Mouse (Mus musculus) liver, embryonic 11.5 days (tissue): ENCODE measurements around the gene Tsr1. TPM values are rescaled to one million over a fixed set of nuclear protein-coding genes. Genes with fewer than 3 reads are reported as not detected.
A peak's percentile ranks its signal among the peaks of the same experiment; 100 is the strongest.

ENCODE experiments used
- ATAC-seq: fragments of 200-750 bp; cut with Nextera tagmentation; replicated peaks from 2 replicates; pipeline ENCODE4 v1.8.0; 2017; ENCODE audit warnings: moderate number of reproducible peaks, mild to moderate bottlenecking, moderate TSS enrichment, moderate library complexity; ENCODE audit not compliant: low FRiP score
- DNase-seq: peaks from one replicate; pipeline ENCODE4 v3.0.0-alpha.2; 2017; ENCODE audit warnings: low spot score
- H3K27ac ChIP-seq: fragments of 300-500 bp; sonication (generic); 2 replicates; pipeline ENCODE4 v1.5.1; 2014; ENCODE audit warnings: mild to moderate bottlenecking, low read depth, low read length, control low read depth
- H3K27me3 ChIP-seq: fragments of 300-500 bp; sonication (generic); replicated peaks from 2 replicates; pipeline ENCODE4 v1.6.1; 2014; ENCODE audit warnings: low read length, mixed read lengths; ENCODE audit not compliant: control insufficient read depth, insufficient read depth
- H3K36me3 ChIP-seq: fragments of 300-500 bp; sonication (generic); 2 replicates; pipeline ENCODE4 v1.6.1; 2014; ENCODE audit warnings: mild to moderate bottlenecking, low read length, moderate library complexity, mixed read lengths; ENCODE audit not compliant: control insufficient read depth, insufficient read depth
- H3K4me1 ChIP-seq: fragments of 300-500 bp; sonication (generic); replicated peaks from 2 replicates; pipeline ENCODE4 v1.6.1; 2014; ENCODE audit warnings: low read length, mixed read lengths; ENCODE audit not compliant: control insufficient read depth, insufficient read depth
- H3K4me2 ChIP-seq: fragments of 300-500 bp; sonication (generic); 2 replicates; pipeline ENCODE4 v1.6.1; 2014; ENCODE audit warnings: mild to moderate bottlenecking, control low read depth, moderate library complexity
- H3K4me3 ChIP-seq: fragments of 300-500 bp; sonication (generic); 2 replicates; pipeline ENCODE4 v1.5.1; 2014; ENCODE audit warnings: low read depth, low read length, control low read depth
- H3K9ac ChIP-seq: fragments of 300-500 bp; sonication (generic); 2 replicates; pipeline ENCODE4 v1.6.1; 2014; ENCODE audit warnings: low read depth, low read length, control low read depth
- H3K9me3 ChIP-seq: fragments of 300-500 bp; sonication (generic); 2 replicates; pipeline ENCODE4 v1.6.1; 2016; ENCODE audit warnings: low read length, inconsistent platforms, mixed read lengths; ENCODE audit not compliant: control insufficient read depth
- WGBS: fragments of 180-500 bp; shearing (Covaris S2); extraction: QIAGEN DNeasy Blood & Tissue Kit; methylation state at CpG from one replicate; pipeline ENCODE4 v1.1.7; 2014; 5-methylcytosine and 5-hydroxymethylcytosine counted together
- microRNA-seq: library from miRNA; unstranded; fragments of <30 nt; microRNA quantifications from one replicate; pipeline ENCODE4, GENCODE M21; 2017; ENCODE audit warnings: borderline number of aligned reads
- polyA plus RNA-seq: library from polyadenylated mRNA; unstranded; fragments of >200 nt; fragmentation: Nextera tagmentation; extraction: Ambion mirVana; gene quantifications from 2 replicates; pipeline ENCODE4 v1.2.1, GENCODE M21; 2014

Tsr1 gene
- polyA plus RNA-seq, 1 experiment from 2014 or later = 72.4 TPM

DNA sequence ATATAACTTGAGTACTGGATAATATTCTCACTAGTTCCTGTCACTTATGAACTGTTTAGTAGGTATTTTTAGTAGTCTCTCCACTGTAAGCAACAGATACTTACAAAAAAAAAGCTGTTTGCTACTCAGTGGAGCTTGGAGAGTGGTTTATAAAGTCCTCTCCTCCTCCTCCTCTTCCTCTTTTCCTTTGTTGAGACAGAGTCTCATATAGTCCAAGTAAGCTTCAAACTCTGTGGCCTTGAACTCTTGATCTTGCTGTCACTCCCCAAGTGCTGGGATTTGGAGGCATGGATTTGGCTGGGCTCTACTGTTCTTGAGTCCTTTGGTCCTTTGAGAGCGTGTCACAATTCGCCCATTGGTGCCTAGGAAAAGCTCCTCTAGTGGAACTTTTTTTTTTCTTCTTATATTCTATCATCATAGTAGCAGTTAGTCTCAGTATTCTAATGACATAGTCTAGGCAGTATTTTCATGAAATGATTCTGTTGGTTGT is 29.4 kb downstream of the Tsr1 start:
- peak overlapping the region; percentile 68 for H3K4me2 ChIP-seq
- no peaks in the 10 kb centered on the region for H3K27me3 ChIP-seq
- peaks cover 9% of the 10 kb centered on the region; the same call in 1 of the 2 replicates for H3K36me3 ChIP-seq
- no peaks in the 10 kb centered on the region for H3K9me3 ChIP-seq
- no peak overlapping the region for H3K27ac ChIP-seq
- no peak overlapping the region; the same call in 1 of the 2 replicates for H3K9ac ChIP-seq
- peaks cover 24% of the 10 kb centered on the region for H3K4me1 ChIP-seq
- DNase-seq (no peak), ATAC-seq (no peak)
- no peak overlapping the region; the same call in 1 of the 2 replicates for H3K4me3 ChIP-seq
- 91% methylated on average over 2 of the region's 2 CpGs for WGBS

DNA sequence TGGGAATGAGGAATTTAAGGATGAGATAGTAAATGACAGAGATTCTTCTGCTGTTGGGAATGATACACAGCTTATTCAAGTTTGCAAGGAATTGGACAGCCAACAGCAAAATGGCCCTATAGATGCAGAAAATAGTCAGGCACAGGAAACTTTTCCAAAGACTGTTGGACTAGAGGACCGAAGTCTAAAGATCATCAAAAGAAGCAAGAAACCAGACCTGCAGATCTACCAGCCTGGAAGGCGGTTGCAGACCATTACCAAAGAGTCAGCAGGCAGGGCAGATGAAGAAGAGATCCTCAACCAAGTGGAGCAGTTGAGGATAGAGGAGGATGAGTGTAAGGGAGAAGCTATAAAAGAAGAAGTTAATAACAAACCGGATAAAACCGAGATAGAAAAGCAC is 31.2 kb downstream of the Tsr1 start:
- H3K4me3 ChIP-seq = no peak overlapping the region
- DNase-seq (no peak), ATAC-seq (no peak)
- H3K9ac ChIP-seq = no peak overlapping the region
- no peaks in the 10 kb centered on the region for H3K9me3 ChIP-seq
- peaks cover 14% of the 10 kb centered on the region; the same call in 1 of the 2 replicates for H3K36me3 ChIP-seq
- peaks cover 21% of the 10 kb centered on the region for H3K4me1 ChIP-seq
- no peak overlapping the region for H3K4me2 ChIP-seq
- no peak overlapping the region for H3K27ac ChIP-seq
- H3K27me3 ChIP-seq = no peaks in the 10 kb centered on the region
- WGBS = 87% methylated on average over 4 of the region's 4 CpGs

DNA sequence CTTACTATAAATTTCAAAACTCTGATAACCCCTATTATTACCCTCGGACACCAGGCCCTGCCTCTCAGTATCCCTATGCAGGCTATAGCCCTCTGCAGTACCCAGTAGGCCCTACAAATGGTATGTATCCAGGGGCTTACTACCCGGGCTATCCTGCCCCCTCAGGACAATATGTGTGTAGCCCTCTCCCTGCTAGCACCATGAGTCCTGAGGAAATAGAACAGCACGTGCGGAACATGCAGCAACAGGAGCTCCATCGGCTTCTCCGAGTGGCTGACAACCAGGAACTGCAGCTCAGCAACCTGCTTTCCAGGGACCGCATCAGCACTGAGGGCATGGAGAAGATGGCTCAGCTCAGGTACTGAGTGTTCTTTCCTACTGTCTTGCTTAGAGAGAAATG is 32.5 kb downstream of the Tsr1 start:
- Histone ChIP-seq H3K36me3 (peaks cover 22% of the 10 kb centered on the region), H3K27ac (no peak overlapping the region), H3K4me1 (peaks cover 14% of the 10 kb centered on the region), H3K27me3 (no peaks in the 10 kb centered on the region), H3K4me3 (no peak overlapping the region), H3K4me2 (no peak overlapping the region), H3K9me3 (no peaks in the 10 kb centered on the region), H3K9ac (no peak overlapping the region)
- DNase-seq (no peak), ATAC-seq (no peak)
- WGBS = 93% methylated on average over 7 of the region's 7 CpGs

DNA sequence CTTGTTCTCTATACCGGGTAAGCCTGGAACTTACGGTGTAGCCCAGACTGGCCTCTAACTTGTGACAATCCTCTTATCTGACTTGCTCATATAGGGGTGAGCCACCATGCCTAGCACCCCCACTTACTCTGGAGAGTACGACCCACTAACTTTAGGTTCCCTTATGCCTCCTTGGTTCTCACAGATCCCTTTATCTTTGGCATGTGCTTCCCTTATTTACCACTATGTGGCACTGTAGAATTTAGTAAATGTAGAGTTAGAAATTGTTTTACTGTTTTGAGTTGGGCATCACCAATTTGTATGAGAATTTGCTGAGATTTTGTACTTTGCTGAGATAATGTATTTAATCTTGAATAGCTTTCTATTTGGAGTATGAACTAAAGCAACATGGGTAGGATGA is 48.5 kb downstream of the Tsr1 start:
- 82% methylated on average over 3 of the region's 3 CpGs for WGBS
- DNase-seq (no peak), ATAC-seq (0 out of 2 replicates have a peak, but pooled peaks have one; percentile 5)
- no peaks in the 10 kb centered on the region for H3K4me1 ChIP-seq
- H3K36me3 ChIP-seq = peaks cover 9% of the 10 kb centered on the region
- no peak overlapping the region for H3K9ac ChIP-seq
- no peak overlapping the region for H3K4me2 ChIP-seq
- H3K27ac ChIP-seq = no peak overlapping the region
- H3K27me3 ChIP-seq = no peaks in the 10 kb centered on the region
- H3K4me3 ChIP-seq = no peak overlapping the region
- no peaks in the 10 kb centered on the region for H3K9me3 ChIP-seq

DNA sequence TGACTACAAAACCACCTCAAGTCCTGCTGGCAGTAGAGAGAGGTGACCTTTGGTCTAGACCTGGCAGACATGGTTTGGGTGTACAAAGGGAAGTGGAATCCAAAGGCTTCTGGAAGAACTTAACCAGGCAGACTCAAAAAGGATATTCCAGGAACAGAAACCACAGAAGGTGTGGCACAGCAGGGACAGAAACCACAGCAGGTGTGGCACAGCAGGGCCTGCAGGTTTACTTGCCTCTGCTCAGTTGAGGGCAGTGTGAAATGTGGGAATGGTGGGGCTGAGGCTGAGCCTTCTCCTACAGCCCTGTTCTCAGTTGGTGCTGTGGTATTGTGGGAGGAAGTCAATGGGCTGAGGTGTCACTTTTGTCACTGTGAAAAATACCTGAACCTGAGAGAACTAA is 57.0 kb downstream of the Tsr1 start:
- no peaks in the 10 kb centered on the region; the same call in 1 of the 2 replicates for H3K36me3 ChIP-seq
- H3K4me2 ChIP-seq = no peak overlapping the region
- DNase-seq = no peak
- ATAC-seq = no peak
- H3K9me3 ChIP-seq = no peaks in the 10 kb centered on the region
- H3K27ac ChIP-seq = no peak overlapping the region
- no peak overlapping the region for H3K4me3 ChIP-seq
- no peaks in the 10 kb centered on the region for H3K27me3 ChIP-seq
- no peak overlapping the region for H3K9ac ChIP-seq
- H3K4me1 ChIP-seq = 0 out of 2 replicates have a peak, but pooled peaks cover 3% of the 10 kb centered on the region

DNA sequence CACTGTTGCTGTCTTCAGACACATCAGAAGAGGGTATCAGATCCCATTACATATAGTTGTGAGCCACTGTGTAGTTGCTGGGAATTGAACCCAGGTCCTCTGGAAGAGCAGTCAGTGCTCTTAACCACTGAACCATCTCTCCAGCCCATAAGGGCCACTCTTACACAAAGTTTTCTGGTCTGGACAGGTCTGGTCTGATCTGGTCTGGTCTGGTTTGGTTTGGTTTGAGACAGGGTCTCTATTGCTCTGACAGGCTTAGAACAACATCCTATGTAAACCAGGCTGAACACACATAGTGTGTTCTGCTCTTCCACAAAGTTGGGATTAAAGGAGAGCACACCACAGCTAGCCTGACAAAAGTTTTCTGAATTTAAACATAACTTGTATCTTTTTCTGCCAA is 58.1 kb downstream of the Tsr1 start:
- Histone ChIP-seq H3K36me3 (no peaks in the 10 kb centered on the region; the same call in 1 of the 2 replicates), H3K9me3 (no peaks in the 10 kb centered on the region), H3K9ac (no peak overlapping the region), H3K4me1 (0 out of 2 replicates have a peak, but pooled peaks cover 3% of the 10 kb centered on the region), H3K4me2 (no peak overlapping the region), H3K27ac (no peak overlapping the region), H3K4me3 (no peak overlapping the region), H3K27me3 (no peaks in the 10 kb centered on the region)
- ATAC-seq (no peak), DNase-seq (no peak)

DNA sequence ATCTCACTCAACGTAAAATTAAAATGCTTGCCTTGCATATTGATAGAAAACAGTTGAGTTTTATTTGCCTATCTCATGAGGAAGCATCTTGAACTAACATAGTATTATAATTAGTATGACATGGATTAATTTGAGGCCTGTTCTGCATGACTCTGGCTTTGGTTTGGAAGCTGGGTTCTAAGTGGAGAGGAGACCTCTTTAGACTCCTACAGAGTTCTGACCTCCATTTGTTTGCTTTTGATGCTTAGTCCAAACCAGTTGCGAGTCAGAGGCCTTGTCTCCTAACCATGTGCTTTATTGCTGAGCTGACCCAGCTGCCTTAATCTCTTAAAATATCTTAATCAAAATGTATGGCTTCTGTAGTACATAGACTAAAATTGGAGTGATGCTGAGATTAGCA is 59.7 kb downstream of the Tsr1 start:
- no peak for DNase-seq
- H3K9me3 ChIP-seq = no peaks in the 10 kb centered on the region
- H3K4me1 ChIP-seq = 0 out of 2 replicates have a peak, but pooled peaks cover 3% of the 10 kb centered on the region
- H3K27ac ChIP-seq = no peak overlapping the region
- no peak overlapping the region for H3K4me3 ChIP-seq
- 95% methylated on average over 2 of the region's 2 CpGs for WGBS
- H3K27me3 ChIP-seq = no peaks in the 10 kb centered on the region
- no peak overlapping the region for H3K4me2 ChIP-seq
- no peaks in the 10 kb centered on the region; the same call in 1 of the 2 replicates for H3K36me3 ChIP-seq
- no peak for ATAC-seq
- no peak overlapping the region for H3K9ac ChIP-seq

Small RNAs within 50 kb of the gene (microRNA-seq; reads per million reads assigned to microRNA genes)
- gene Mir6926 = not detected

Other genes starting within 250 kb of the Tsr1 start
- 60.9 and 61.4 TPM in 2 replicates for gene Cluh, start 248.6 kb upstream of the Tsr1 start, polyA plus RNA-seq
- gene Pafah1b1, start 173.4 kb upstream of the Tsr1 start, polyA plus RNA-seq = 59.3 and 69.4 TPM in 2 replicates
- gene Mettl16, start 127.2 kb upstream of the Tsr1 start, polyA plus RNA-seq = 57.7 and 63.0 TPM in 2 replicates
- gene Mnt, start 67.2 kb upstream of the Tsr1 start, polyA plus RNA-seq = 3.5 and 3.9 TPM in 2 replicates
- 4.2 TPM in 2 replicates for gene Sgsm2, start 1.0 kb upstream of the Tsr1 start, polyA plus RNA-seq
- gene Smg6, start 27.8 kb downstream of the Tsr1 start, polyA plus RNA-seq = 10.7 and 12.4 TPM in 2 replicates
- 10.0 and 10.1 TPM in 2 replicates for gene Srr, start 27.9 kb downstream of the Tsr1 start, polyA plus RNA-seq